Mouse (Mus musculus): ENCODE measurements around the gene Mov10. TPM values are rescaled to one million over a fixed set of nuclear protein-coding genes. Genes with fewer than 3 reads are reported as not detected.

The Mov10 gene
- polyA plus RNA-seq, 1 experiment from 2014 or later, result 7.5 TPM

GRCm38 (mm10) chr3:104789822-104790221 is 28.5 kb downstream of the Mov10 start:
- Histone ChIP-seq H3K27me3 (no peaks in the 10 kb centered on the region), H3K4me1 (peaks cover 38% of the 10 kb centered on the region), H3K4me2 (replicated peaks) (peak overlapping the region; percentile 81), H3K4me3 (peak overlapping the region; percentile 43), H3K9me3 (no peaks in the 10 kb centered on the region), H3K27ac (replicated peaks) (no peak overlapping the region), H3K36me3 (no peaks in the 10 kb centered on the region), H3K9ac (replicated peaks) (peak overlapping the region; percentile 34)
- no peak for ATAC-seq (replicated peaks)
- WGBS, result 34% methylated on average over 13 of the region's 13 CpGs

- ATAC-seq (replicated peaks), result no peak
- no peak overlapping the region for H3K27ac ChIP-seq (replicated peaks)
- no peaks in the 10 kb centered on the region for H3K36me3 ChIP-seq
- H3K9me3 ChIP-seq, result no peaks in the 10 kb centered on the region
- peak overlapping the region; percentile 34 for H3K9ac ChIP-seq (replicated peaks)
- H3K4me1 ChIP-seq, result peaks cover 34% of the 10 kb centered on the region
- 4% methylated on average over 10 of the region's 10 CpGs for WGBS
- no peaks in the 10 kb centered on the region for H3K27me3 ChIP-seq
- H3K4me3 ChIP-seq, result peak overlapping the region; percentile 43
- peak overlapping the region; percentile 81 for H3K4me2 ChIP-seq (replicated peaks)
Measured at GRCm38 (mm10) chr3:104789312-104789605, 29.1 kb downstream of the Mov10 start.

DNA sequence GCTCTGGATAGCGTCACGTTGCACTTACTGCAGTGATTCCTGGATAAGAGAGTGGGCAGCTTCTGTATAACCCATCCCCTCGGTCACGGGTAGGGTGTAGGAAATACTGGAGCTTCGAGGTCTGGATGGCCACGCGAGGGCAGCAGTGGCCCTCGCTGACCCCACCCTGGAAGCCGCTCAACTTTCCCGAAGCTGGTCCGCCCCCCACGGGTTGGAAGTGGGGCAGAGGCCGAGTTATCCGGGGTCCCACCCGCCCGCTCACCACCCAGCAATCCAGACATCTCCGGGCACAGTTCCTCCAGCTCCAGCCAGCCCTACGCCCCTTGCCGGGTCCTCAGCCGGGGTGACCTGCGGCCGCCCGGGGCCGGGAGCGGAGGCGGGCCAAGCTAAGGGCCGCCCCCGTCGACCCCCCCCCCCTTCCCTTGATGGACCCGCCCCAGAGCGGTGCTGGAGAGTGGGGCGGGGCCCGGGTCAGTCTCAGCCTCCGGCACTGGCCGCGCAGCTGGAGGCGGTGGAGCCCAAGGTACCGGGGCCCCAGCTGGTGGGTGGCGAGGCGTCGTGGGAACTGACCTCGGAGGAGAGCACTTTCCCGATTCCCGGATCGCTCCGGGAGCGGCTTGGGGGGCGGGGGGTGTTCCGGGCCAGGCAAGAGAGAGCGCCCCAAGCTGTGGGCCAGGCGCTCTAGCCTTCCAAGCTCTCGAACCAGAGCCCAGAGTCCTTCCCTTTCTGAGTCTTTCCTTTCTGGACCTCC is 29.6 kb downstream of the Mov10 start:
- Histone ChIP-seq H3K27ac (replicated peaks) (0 out of 2 replicates have a peak overlapping the region, but pooled peaks have one; percentile 20), H3K9me3 (no peaks in the 10 kb centered on the region), H3K4me2 (replicated peaks) (peak overlapping the region; percentile 81), H3K27me3 (peaks cover 5% of the 10 kb centered on the region; the same call in 1 of the 2 replicates), H3K36me3 (no peaks in the 10 kb centered on the region), H3K4me1 (peaks cover 29% of the 10 kb centered on the region), H3K4me3 (peak overlapping the region; percentile 43), H3K9ac (replicated peaks) (peak overlapping the region; percentile 34)
- peak; percentile 83 for ATAC-seq (replicated peaks)
- WGBS, result under 1% methylated on average over 41 of the region's 52 CpGs

GRCm38 (mm10) chr3:104788075-104788474 is 30.3 kb downstream of the Mov10 start, which contains the start of gene Rhoc:
Gene Rhoc (plus strand): TSS chr3:104788375.
- peak within 1 kb of the TSS; percentile 43 for H3K4me3 ChIP-seq
- peak within 1 kb of the TSS; percentile 81 for H3K4me2 ChIP-seq (replicated peaks)
- H3K9me3 ChIP-seq, result no peaks in the 10 kb centered on the region
- peaks cover 26% of the 10 kb centered on the region for H3K4me1 ChIP-seq
- 34% methylated on average over 3 of the region's 3 CpGs for WGBS
- 0 out of 2 replicates have a peak within 1 kb of the TSS, but pooled peaks have one; percentile 20 for H3K27ac ChIP-seq (replicated peaks)
- H3K27me3 ChIP-seq, result peaks cover 12% of the 10 kb centered on the region
- H3K9ac ChIP-seq (replicated peaks), result peak within 1 kb of the TSS; percentile 34
- H3K36me3 ChIP-seq, result no peaks in the 10 kb centered on the region
- no peak for ATAC-seq (replicated peaks)

DNA sequence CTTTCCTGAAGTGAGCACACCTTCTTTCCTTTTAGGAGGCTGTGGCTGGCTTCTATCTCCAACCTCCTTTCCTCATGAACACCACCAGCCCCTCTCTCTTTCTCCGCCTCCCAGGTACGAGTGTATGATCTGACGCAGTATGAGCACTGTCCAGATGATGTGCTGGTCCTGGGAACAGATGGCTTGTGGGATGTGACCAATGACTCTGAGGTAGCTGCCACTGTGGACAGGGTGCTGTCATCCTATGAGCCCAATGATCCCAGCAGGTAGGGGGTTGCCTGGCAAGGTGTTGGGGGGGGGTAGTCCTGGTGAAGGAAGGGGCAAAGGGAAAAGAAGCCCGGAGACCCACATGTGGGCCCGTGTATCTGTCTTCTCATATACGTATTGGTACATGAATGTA is 33.1 kb downstream of the Mov10 start:
- Histone ChIP-seq H3K4me1 (peaks cover 34% of the 10 kb centered on the region), H3K9me3 (no peaks in the 10 kb centered on the region), H3K36me3 (no peaks in the 10 kb centered on the region), H3K4me2 (replicated peaks) (no peak overlapping the region), H3K27me3 (peaks cover 40% of the 10 kb centered on the region), H3K27ac (replicated peaks) (no peak overlapping the region), H3K9ac (replicated peaks) (no peak overlapping the region), H3K4me3 (no peak overlapping the region)
- WGBS, result 91% methylated on average over 6 of the region's 6 CpGs
- ATAC-seq (replicated peaks), result no peak

- no peak for ATAC-seq (replicated peaks)
- Histone ChIP-seq H3K9ac (replicated peaks) (no peak overlapping the region), H3K36me3 (no peaks in the 10 kb centered on the region), H3K27ac (replicated peaks) (no peak overlapping the region), H3K4me2 (replicated peaks) (no peak overlapping the region), H3K9me3 (no peaks in the 10 kb centered on the region), H3K4me1 (peaks cover 24% of the 10 kb centered on the region), H3K27me3 (peaks cover 52% of the 10 kb centered on the region), H3K4me3 (no peak overlapping the region)
- WGBS, result 41% methylated on average over 14 of the region's 14 CpGs
Measured at GRCm38 (mm10) chr3:104783971-104784500, 34.3 kb downstream of the Mov10 start.

- H3K27me3 ChIP-seq, result peaks cover 71% of the 10 kb centered on the region
- no peak overlapping the region for H3K9ac ChIP-seq (replicated peaks)
- no peak for ATAC-seq (replicated peaks)
- H3K27ac ChIP-seq (replicated peaks), result no peak overlapping the region
- no peaks in the 10 kb centered on the region for H3K9me3 ChIP-seq
- H3K4me3 ChIP-seq, result no peak overlapping the region
- 17% methylated on average over 12 of the region's 12 CpGs for WGBS
- H3K4me1 ChIP-seq, result peaks cover 21% of the 10 kb centered on the region
- peak overlapping the region; percentile 88 for H3K4me2 ChIP-seq (replicated peaks)
- no peaks in the 10 kb centered on the region for H3K36me3 ChIP-seq
Measured at GRCm38 (mm10) chr3:104782061-104782681, 36.2 kb downstream of the Mov10 start.

GRCm38 (mm10) chr3:104781471-104781903 is 36.9 kb downstream of the Mov10 start, which contains the start of gene Fam19a3:
Gene Fam19a3 (minus strand): TSS chr3:104781840.
- WGBS, result 2% methylated on average over 26 of the region's 26 CpGs
- peak within 1 kb of the TSS; percentile 45 for H3K4me3 ChIP-seq
- H3K27me3 ChIP-seq, result peaks cover 78% of the 10 kb centered on the region
- ATAC-seq (replicated peaks), result no peak
- peak within 1 kb of the TSS; percentile 35 for H3K9ac ChIP-seq (replicated peaks)
- H3K4me1 ChIP-seq, result peaks cover 23% of the 10 kb centered on the region
- H3K27ac ChIP-seq (replicated peaks), result no peak within 1 kb of the TSS
- H3K9me3 ChIP-seq, result no peaks in the 10 kb centered on the region
- H3K4me2 ChIP-seq (replicated peaks), result peak within 1 kb of the TSS; percentile 88
- no peaks in the 10 kb centered on the region for H3K36me3 ChIP-seq

DNA sequence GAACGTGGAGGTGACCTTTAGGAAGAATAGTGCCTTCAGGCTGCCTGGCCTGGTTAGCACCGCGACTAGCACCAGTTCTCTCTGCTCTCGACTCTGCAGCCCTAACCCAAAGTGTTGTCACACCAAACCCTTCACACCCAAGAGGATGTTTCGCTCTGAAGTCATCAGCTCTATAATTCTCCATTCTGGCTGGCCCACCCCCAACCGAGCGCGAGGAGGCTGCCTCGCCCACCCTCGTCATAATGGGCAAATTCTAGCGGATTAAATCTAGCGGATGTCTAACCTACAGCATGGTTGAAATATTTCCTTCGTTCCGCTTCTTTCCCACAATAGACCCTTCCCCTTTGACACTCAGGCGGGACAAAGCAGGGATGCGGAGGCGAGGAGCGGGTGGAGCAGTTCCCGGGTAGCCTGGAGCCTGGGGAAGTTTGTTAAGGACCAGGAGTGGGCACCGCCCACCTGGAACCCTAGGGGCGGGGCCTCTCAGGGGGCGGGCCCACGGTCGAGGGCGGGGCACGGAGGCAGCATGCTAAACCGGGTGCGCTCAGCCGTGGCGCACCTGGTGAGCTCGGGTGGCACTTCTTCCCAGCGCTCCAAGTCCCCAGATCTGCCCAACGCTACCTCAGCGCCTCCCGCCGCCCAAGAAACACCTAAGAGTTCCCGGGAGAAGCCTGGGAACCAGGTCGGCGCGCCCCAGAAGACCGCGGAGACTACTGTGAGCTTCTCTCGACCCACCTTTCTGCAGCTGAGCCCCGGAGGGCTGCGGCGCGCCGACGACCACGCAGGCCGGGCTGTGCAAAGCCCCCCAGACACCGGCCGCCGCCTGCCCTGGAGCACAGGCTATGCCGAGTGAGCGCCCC is 37.6 kb downstream of the Mov10 start, which contains the start of gene Ppm1j:
TSS of gene Ppm1j (plus strand) at position 496 of the 860 bp plus-strand sequence.
- H3K4me2 ChIP-seq (replicated peaks), result peak within 1 kb of the TSS; percentile 88
- H3K27ac ChIP-seq (replicated peaks), result no peak within 1 kb of the TSS
- H3K4me1 ChIP-seq, result peaks cover 23% of the 10 kb centered on the region
- no peaks in the 10 kb centered on the region for H3K36me3 ChIP-seq
- peak within 1 kb of the TSS; percentile 45 for H3K4me3 ChIP-seq
- under 1% methylated on average over 56 of the region's 56 CpGs for WGBS
- peaks cover 85% of the 10 kb centered on the region for H3K27me3 ChIP-seq
- H3K9ac ChIP-seq (replicated peaks), result peak within 1 kb of the TSS; percentile 35
- peak; percentile 50 for ATAC-seq (replicated peaks)
- H3K9me3 ChIP-seq, result no peaks in the 10 kb centered on the region

- 2% methylated on average over 7 of the region's 7 CpGs for WGBS
- Histone ChIP-seq H3K4me1 (peaks cover 23% of the 10 kb centered on the region), H3K9me3 (no peaks in the 10 kb centered on the region), H3K4me3 (no peak overlapping the region), H3K27me3 (peaks cover 86% of the 10 kb centered on the region), H3K27ac (replicated peaks) (no peak overlapping the region), H3K9ac (replicated peaks) (no peak overlapping the region), H3K36me3 (no peaks in the 10 kb centered on the region), H3K4me2 (replicated peaks) (no peak overlapping the region)
- ATAC-seq (replicated peaks), result peak; percentile 39; the same call in 1 of the 2 replicates
Measured at GRCm38 (mm10) chr3:104779949-104780348, 38.4 kb downstream of the Mov10 start.

DNA sequence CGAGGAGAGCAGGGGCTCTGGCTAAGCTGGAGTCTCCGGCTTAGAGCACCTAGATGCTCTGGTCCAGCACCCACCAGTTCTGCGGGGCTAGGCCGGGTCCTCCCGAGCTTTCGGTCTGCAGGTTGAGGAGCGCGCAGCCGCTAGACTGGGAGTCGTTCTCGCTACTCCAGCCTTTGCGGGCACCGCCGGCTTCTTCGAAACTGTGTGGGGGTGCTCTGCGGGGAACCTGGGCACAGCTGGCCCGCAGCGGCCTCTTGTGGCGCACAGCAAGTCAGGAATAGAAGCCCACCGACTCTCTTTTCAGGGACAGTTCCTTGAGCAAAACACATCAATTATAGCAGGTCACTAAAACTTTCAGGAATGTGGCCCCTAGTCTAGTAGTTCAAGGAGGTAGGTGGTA is 41.0 kb downstream of the Mov10 start:
- under 1% methylated on average over 20 of the region's 20 CpGs for WGBS
- H3K27me3 ChIP-seq, result peaks cover 67% of the 10 kb centered on the region
- ATAC-seq (replicated peaks), result no peak
- H3K36me3 ChIP-seq, result no peaks in the 10 kb centered on the region
- peaks cover 23% of the 10 kb centered on the region for H3K4me1 ChIP-seq
- H3K9ac ChIP-seq (replicated peaks), result 0 out of 2 replicates have a peak overlapping the region, but pooled peaks have one; percentile 21
- H3K27ac ChIP-seq (replicated peaks), result no peak overlapping the region
- peak overlapping the region; percentile 28 for H3K4me3 ChIP-seq
- no peaks in the 10 kb centered on the region for H3K9me3 ChIP-seq
- H3K4me2 ChIP-seq (replicated peaks), result peak overlapping the region; percentile 53

All from forebrain, embryonic 15.5 days (tissue).